Mouse (Mus musculus) embryonic facial prominence, embryonic 11.5 days (tissue): ENCODE results near the gene Nptn. TPM values are rescaled to one million over a fixed set of nuclear protein-coding genes. Genes with fewer than 3 reads are reported as not detected.
"Not testable (repeated sequence)": the region's sequence is repeated elsewhere in the genome, so short reads cannot be mapped to it uniquely, and the experiment has no call there.

Source experiments
- ATAC-seq: fragments of 200-750 bp; cut with Nextera tagmentation; replicated peaks from 2 replicates; pipeline ENCODE4 v1.8.0; 2017; ENCODE audit warnings: low read depth; ENCODE audit not compliant: insufficient number of reproducible peaks, low FRiP score, low TSS enrichment
- DNase-seq: peaks from one replicate; pipeline ENCODE4 v3.0.0-alpha.2; 2015; ENCODE audit warnings: low spot score
- H3K27ac ChIP-seq: fragments of 300-500 bp; sonication (generic); replicated peaks from 2 replicates; pipeline ENCODE4 v1.5.1; 2014; ENCODE audit warnings: mild to moderate bottlenecking, low read depth, low read length, control low read depth
- H3K27me3 ChIP-seq: fragments of 300-500 bp; sonication (generic); 2 replicates; pipeline ENCODE4 v1.6.1; 2014; ENCODE audit warnings: mild to moderate bottlenecking, low read length, moderate library complexity, mixed read lengths; ENCODE audit not compliant: control insufficient read depth, insufficient read depth
- H3K36me3 ChIP-seq: fragments of 300-500 bp; sonication (generic); replicated peaks from 2 replicates; pipeline ENCODE4 v1.6.1; 2014; ENCODE audit warnings: low read depth, mild to moderate bottlenecking, low read length, moderate library complexity, mixed read lengths; ENCODE audit not compliant: control insufficient read depth, insufficient read depth
- H3K4me1 ChIP-seq: fragments of 300-500 bp; sonication (generic); 2 replicates; pipeline ENCODE4 v1.6.1; 2014; ENCODE audit warnings: low read length, mixed read lengths; ENCODE audit not compliant: control insufficient read depth, insufficient read depth
- H3K4me2 ChIP-seq: fragments of 300-500 bp; sonication (generic); 2 replicates; pipeline ENCODE4 v1.6.1; 2014; ENCODE audit warnings: low read depth, mild to moderate bottlenecking, control low read depth, low read length, moderate library complexity
- H3K4me3 ChIP-seq: fragments of 300-500 bp; sonication (generic); 2 replicates; pipeline ENCODE4 v1.5.1; 2014; ENCODE audit warnings: low read depth, low read length, control low read depth
- H3K9ac ChIP-seq: fragments of 300-500 bp; sonication (generic); replicated peaks from 2 replicates; pipeline ENCODE4 v1.6.1; 2014; ENCODE audit warnings: mild to moderate bottlenecking, control low read depth, low read length
- H3K9me3 ChIP-seq: fragments of 300-500 bp; sonication (generic); replicated peaks from 2 replicates; pipeline ENCODE4 v1.6.1; 2016; ENCODE audit warnings: mild to moderate bottlenecking, low read length, inconsistent platforms, mixed read lengths; ENCODE audit not compliant: control insufficient read depth
- WGBS: fragments of 180-500 bp; shearing (Covaris S2); extraction: QIAGEN DNeasy Blood & Tissue Kit; methylation state at CpG from one replicate; pipeline ENCODE4 v1.1.7; 2014; 5-methylcytosine and 5-hydroxymethylcytosine counted together
- polyA plus RNA-seq: library from polyadenylated mRNA; unstranded; fragments of >200 nt; fragmentation: Nextera tagmentation; extraction: Ambion mirVana; gene quantifications from 2 replicates; pipeline ENCODE4 v1.2.1, GENCODE M21; 2014

The Nptn gene
- polyA plus RNA-seq, 1 experiment from 2014 or later, result 73.6 TPM

DNA sequence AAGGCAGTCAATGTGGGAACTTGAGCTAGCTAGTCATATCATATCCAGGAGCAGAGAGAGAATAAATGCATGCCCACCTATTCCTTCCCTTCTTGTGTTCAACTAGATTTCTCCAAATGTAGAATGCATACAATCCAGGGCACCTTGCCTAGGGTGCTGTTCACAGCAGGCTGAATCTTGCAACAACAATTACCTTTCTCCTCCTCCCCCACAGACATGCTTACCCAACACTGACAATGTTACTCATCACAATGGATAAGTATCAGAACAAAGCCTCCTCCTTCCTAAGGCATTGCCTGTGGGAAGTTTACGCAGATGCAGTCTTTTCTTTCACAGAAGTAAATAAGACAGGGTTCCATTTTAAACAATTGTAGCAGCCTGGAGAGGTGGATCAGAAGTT is 11.0 kb upstream of the Nptn start:
- Histone ChIP-seq H3K4me3 (no peak overlapping the region), H3K36me3 (no peaks in the 10 kb centered on the region), H3K27me3 (no peaks in the 10 kb centered on the region), H3K4me2 (no peak overlapping the region), H3K4me1 (no peaks in the 10 kb centered on the region), H3K27ac (no peak overlapping the region), H3K9me3 (no peaks in the 10 kb centered on the region), H3K9ac (no peak overlapping the region)
- WGBS, result 89% methylated on average over 1 of the region's 1 CpGs
- ATAC-seq (no peak), DNase-seq (no peak)

DNA sequence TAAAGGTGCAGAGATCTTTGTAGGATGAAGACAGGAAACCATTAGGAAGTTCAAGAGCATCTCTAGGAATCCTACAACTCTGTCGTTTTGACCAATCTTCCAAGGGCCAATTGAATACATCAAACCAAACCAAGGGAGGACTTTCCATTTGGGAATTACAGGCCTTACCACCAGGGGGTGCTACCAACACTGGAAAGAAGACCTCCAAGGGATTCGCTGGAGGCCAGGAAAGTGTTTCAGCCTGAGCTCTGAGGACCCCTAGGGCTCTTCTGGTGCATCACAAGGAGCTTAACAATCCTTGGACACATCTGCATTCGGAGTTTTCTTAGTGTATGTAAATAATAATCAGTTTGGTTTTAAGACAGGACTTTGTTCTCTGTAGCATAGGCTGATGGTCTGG is 3.4 kb upstream of the Nptn start:
- ATAC-seq, result no peak
- Histone ChIP-seq H3K4me1 (no peaks in the 10 kb centered on the region; the same call in 1 of the 2 replicates), H3K36me3 (no peaks in the 10 kb centered on the region), H3K4me2 (no peak overlapping the region), H3K9me3 (no peaks in the 10 kb centered on the region), H3K27ac (no peak overlapping the region), H3K4me3 (no peak overlapping the region), H3K9ac (no peak overlapping the region), H3K27me3 (no peaks in the 10 kb centered on the region)
- WGBS, result 26% methylated on average over 3 of the region's 3 CpGs
- DNase-seq, result peak; percentile 90

DNA sequence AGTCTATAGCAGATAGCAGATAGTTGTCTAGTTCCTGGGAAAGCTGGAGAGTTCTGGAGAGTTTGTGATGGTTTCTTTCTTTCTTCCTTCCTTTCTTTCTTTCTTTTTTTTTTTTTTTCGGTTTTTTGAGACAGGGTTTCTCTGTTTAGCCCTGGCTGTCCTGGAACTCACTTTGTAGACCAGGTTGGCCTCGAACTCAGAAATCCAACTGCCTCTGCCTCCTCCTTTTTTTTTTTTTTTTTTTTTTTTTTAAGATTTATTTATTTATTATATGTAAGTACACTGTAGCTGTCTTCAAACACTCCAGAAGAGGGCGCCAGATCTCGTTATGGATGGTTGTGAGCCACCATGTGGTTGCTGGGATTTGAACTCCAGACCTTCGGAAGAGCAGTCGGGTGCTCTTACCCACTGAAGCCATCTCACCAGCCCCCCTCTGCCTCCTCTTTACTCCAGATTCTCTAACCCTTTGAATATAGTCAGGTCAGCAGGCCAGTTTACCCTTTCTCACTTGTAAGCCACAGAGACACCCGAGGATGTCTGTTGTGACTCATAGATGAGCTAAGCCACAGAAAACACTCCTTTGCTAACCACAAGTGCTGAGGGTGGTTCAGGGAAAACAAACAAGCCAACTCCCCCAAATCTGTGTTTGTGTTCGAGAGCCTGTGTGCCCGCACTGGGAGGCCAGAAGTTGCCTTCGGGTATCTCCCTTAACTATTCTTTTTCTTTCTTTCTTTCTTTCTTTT is 1.4 kb upstream of the Nptn start:
- DNase-seq, H3K36me3 ChIP-seq, H3K9ac ChIP-seq, H3K4me3 ChIP-seq, H3K4me2 ChIP-seq, H3K9me3 ChIP-seq, H3K27ac ChIP-seq, ATAC-seq, H3K4me1 ChIP-seq, H3K27me3 ChIP-seq: not testable (repeated sequence)
- 75% methylated on average over 9 of the region's 10 CpGs for WGBS

DNA sequence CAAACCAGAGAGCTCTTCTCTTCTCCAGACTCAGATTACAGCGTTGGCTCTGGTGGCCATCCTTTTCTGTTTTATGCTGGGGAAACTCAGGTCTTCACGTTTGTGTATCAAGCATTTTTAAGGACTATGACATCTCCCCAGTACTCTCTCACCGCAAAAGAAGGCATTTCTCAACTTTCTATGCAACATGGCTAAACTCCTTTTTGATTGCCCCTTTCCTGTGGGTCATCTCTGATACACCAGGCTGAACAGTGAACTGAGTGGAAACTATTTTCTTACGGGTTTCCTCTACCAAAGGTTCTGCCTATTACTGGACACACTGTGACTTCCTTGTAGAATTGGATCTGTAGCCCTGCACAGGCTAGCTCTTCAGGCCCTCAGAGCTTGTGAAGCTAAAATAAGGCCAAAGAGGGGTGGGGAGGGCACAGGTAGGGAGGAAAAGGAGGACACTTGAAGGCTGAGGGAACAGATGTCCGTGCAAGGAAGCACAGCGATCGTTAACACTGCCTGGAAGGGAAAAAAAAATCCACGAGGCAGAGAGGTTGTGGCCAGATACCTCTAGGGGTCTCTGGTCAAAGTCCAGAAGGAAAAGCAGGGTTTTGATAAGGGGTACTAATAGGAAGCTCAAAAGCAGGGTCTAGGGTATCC is 633 bp upstream of the Nptn start:
- peak overlapping the region; percentile 18 for H3K9ac ChIP-seq
- ATAC-seq (peak; percentile 0; the same call in 1 of the 2 replicates), DNase-seq (no peak)
- H3K9me3 ChIP-seq, result no peaks in the 10 kb centered on the region
- whole genome bisulfite sequencing, result 30% methylated on average over 8 of the region's 8 CpGs
- no peaks in the 10 kb centered on the region for H3K27me3 ChIP-seq
- H3K4me3 ChIP-seq, result peak overlapping the region; percentile 35
- H3K36me3 ChIP-seq, result no peaks in the 10 kb centered on the region
- peak overlapping the region; percentile 96; the same call in 1 of the 2 replicates for H3K27ac ChIP-seq
- H3K4me2 ChIP-seq, result peak overlapping the region; percentile 45
- no peaks in the 10 kb centered on the region; the same call in 1 of the 2 replicates for H3K4me1 ChIP-seq

DNA sequence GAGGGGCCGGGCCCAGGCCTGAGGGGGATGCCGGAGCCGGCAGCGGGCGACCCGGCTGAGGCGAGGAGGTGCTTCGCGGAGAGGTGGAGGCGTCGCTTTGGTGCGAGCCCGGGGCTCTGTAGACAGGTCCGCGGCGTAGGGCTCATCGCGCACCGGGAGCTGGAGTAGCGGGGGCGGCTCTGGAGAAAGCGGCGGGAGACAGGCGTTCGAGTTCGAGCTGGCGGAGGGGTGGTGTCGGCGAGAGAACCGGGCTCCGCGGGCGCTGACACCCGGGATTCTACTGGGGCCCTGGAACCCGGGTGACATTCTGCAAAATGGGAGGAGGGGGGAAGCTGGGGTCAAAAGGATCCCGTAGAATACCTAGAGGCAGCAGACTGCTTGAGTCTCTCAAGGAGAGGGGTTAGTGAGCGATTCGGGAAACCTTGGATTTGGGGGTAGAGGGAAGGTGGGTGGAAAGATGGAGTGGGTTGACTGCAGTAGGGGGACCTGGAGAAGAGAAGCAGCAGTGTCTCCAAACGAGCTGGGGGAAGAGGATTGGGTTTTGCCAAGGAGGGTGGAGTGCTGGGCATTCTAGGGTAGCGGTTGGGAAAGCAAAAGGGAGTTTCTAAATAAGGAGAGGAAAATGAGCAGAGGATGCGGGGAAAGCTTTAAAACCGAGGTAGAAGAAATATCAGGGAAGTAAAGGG is 684 bp downstream of the Nptn start:
- H3K4me3 ChIP-seq, result peak overlapping the region; percentile 98
- H3K27me3 ChIP-seq, result no peaks in the 10 kb centered on the region
- peak overlapping the region; percentile 96 for H3K27ac ChIP-seq
- no peaks in the 10 kb centered on the region for H3K9me3 ChIP-seq
- H3K4me2 ChIP-seq, result peak overlapping the region; percentile 48
- H3K4me1 ChIP-seq, result no peaks in the 10 kb centered on the region; the same call in 1 of the 2 replicates
- 0% methylated on average over 42 of the region's 42 CpGs for WGBS
- ATAC-seq (no peak; the same call in none of the 2 replicates), DNase-seq (no peak)
- H3K36me3 ChIP-seq, result no peaks in the 10 kb centered on the region
- peak overlapping the region; percentile 92 for H3K9ac ChIP-seq

DNA sequence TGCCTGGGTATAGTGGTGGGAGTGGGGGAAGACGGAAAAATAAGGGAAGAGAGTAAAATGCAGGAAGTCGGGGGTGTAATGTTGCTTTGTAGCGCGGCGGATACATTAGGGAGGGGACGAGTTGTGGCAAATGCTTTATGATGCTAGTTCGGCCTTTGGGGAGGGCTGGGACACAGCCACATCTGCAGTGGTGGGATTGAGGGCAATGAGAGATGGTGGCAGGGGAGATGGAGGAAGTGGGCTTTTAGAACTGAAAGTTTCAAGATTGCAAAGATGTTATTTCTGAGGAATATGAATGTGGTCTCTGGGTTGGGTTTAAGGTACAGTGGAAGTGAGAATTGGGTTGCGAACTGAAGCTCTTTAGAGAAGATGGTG is 1.2 kb downstream of the Nptn start:
- H3K9ac ChIP-seq, result peak overlapping the region; percentile 92
- DNase-seq (peak; percentile 31), ATAC-seq (no peak)
- H3K27me3 ChIP-seq, result no peaks in the 10 kb centered on the region
- H3K4me3 ChIP-seq, result peak overlapping the region; percentile 98
- no peaks in the 10 kb centered on the region for H3K36me3 ChIP-seq
- H3K27ac ChIP-seq, result no peak overlapping the region
- H3K9me3 ChIP-seq, result no peaks in the 10 kb centered on the region
- peak overlapping the region; percentile 48 for H3K4me2 ChIP-seq
- 2% methylated on average over 8 of the region's 8 CpGs for WGBS
- no peaks in the 10 kb centered on the region; the same call in 1 of the 2 replicates for H3K4me1 ChIP-seq

DNA sequence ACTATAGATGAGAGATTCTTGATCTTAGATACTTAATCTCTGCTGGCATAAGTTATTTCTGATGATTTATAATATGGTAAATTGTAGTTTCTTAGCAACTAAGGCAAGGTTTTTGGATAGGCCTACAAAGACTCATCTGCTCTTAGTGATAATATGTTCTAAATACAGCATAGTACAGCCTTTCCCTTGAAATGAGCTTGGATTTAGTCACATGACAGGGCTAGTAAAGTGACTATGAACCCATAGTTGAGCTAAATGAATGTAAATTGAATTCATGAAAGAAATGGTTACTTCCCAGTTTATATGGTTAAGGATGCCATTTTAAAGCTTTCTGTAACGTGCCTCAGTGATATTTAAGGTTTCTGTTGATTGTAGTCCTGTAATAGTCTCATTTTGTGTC is 2.3 kb downstream of the Nptn start:
- H3K36me3 ChIP-seq, result no peaks in the 10 kb centered on the region
- WGBS, result 77% methylated on average over 1 of the region's 1 CpGs
- H3K27me3 ChIP-seq, result no peaks in the 10 kb centered on the region
- no peaks in the 10 kb centered on the region for H3K9me3 ChIP-seq
- no peak overlapping the region for H3K9ac ChIP-seq
- ATAC-seq (no peak), DNase-seq (no peak)
- no peak overlapping the region for H3K27ac ChIP-seq
- no peaks in the 10 kb centered on the region; the same call in 1 of the 2 replicates for H3K4me1 ChIP-seq
- no peak overlapping the region for H3K4me3 ChIP-seq
- H3K4me2 ChIP-seq, result no peak overlapping the region

DNA sequence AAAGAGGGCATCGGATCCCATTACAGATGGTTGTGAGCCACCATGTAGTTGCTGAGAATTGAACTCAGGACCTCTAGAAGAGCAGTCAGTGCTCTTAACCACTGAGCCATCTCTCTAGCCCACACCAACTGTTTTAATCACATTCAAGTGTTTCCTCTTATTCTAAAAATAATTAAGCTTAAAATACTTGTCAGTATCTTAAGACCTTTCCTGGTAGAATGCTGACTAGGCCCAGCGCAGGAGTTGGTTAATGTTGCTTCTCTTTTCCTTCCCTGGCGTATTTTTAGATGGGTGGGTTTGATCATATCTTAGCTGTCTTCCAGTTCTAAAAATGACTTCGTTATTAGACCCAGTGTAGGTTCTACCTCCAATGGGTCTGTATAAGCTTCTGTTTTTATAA is 6.6 kb downstream of the Nptn start:
- Histone ChIP-seq H3K4me3 (no peak overlapping the region), H3K36me3 (no peaks in the 10 kb centered on the region), H3K27me3 (no peaks in the 10 kb centered on the region), H3K4me2 (no peak overlapping the region), H3K27ac (no peak overlapping the region), H3K4me1 (no peaks in the 10 kb centered on the region), H3K9me3 (no peaks in the 10 kb centered on the region), H3K9ac (no peak overlapping the region)
- DNase-seq (no peak), ATAC-seq (no peak)
- WGBS, result 85% methylated on average over 4 of the region's 4 CpGs
